Mouse (Mus musculus): ENCODE measurements around the gene Shbg.

Gene Shbg

GRCm38 (mm10) chr11:69594853-69595252 lies 22.9 kb downstream of the Shbg start:
- DNase-seq (ENCODE audit: low read depth): no peak

GRCm38 (mm10) chr11:69592799-69593198 lies 24.9 kb downstream of the Shbg start:
- no peak for DNase-seq (ENCODE audit: low read depth)

- no peak for DNase-seq (ENCODE audit: low read depth)
Observed at GRCm38 (mm10) chr11:69591899-69592637, 25.6 kb downstream of the Shbg start.

- no peak for DNase-seq (ENCODE audit: low read depth)
Observed at GRCm38 (mm10) chr11:69591424-69591823, 26.3 kb downstream of the Shbg start.

GRCm38 (mm10) chr11:69590622-69591021 lies 27.1 kb downstream of the Shbg start:
- DNase-seq (ENCODE audit: low read depth): no peak

GRCm38 (mm10) chr11:69589207-69589834 lies 28.4 kb downstream of the Shbg start:
- peak; percentile 62 for DNase-seq (ENCODE audit: low read depth)

DNA sequence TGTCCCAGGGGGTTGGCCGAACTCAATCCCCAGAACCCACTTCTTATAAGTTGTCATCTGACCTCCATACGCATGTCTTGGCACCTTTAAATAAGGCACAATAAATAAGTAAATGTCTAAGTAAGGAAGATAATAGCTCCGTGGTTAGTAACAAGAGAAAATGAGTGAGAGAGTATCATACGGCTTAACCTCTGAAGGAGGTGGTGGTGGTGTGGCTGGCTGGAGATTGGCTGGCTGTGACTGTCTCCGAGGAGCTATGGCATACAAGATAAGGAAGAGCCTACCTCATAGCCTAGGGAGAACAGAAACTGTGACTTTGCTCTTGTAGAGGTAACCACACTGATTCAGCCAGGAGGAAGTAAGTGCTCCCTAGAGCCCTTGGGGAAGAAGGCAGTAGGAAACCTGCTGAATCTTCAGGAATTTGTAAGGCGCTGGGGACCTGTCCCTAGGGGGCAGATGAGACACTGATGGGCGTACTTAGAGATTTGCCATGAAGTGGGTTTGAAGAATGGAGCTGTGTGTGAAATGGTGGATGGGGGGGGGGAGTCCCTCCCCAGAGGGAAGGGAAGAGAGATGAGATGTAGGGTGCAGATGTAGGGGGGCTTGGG lies 31.9 kb downstream of the Shbg start:
- DNase-seq (ENCODE audit: low read depth): peak; percentile 78

DNA sequence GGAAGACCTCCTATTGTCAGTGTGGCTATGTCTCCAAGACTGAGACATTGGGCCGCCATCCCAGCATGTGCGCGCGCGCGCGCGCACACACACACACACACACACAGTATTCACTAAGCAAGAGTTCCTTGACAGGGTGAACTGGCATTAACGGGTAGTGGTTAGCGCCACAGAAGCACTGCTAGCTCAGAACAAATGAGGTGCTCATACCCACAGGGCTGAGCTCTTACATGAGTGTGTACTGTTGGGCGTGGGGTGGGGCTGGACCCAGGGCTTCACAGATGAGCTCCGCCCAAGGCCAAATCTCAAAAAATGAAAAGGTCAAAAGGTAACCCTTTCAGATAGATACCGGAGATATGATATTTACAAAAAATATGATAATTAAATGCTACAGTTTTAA lies 32.8 kb downstream of the Shbg start:
- DNase-seq (ENCODE audit: low read depth): no peak

DNA sequence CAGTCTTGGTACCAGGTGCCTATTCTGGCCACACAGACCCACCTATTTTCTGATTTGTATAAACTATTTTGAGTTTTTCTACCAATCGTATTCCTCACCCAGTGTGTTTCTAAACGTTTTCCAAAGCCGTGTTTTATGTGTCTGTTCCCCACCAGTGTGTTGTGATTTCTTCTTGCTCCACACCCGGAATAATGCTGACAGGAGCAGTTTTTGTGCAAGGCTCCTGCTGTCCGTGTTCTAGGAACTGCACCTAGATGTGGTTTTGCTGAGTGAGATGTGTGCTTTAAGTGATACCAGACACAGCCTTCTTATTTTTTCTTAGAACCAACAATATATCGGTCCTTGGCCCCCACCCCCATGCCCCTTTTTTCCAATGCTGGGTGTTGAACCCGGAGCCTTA lies 33.7 kb downstream of the Shbg start:
- DNase-seq (ENCODE audit: low read depth): no peak

- no peak for DNase-seq (ENCODE audit: low read depth)
Observed at GRCm38 (mm10) chr11:69582230-69582805, 35.4 kb downstream of the Shbg start.

DNA sequence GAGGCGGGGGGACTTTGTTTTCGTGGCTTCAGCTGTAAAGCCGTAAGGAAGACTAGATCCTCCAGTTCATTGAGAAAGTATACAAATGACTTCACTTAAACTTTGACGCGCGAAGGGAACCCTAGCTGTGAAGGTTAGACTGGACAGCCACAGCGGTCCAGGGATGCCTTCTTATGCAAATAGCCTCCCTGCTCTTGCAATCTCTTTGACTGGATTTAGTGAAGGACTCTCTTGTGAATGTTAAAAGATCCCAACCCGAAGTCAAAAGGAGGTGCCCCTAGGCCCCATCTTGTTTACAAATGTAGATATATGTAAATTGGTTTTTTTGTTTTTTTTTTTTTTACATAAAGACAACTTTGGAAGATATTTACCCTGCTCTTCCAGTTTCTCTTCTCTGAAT lies 35.9 kb downstream of the Shbg start:
- peak; percentile 31 for DNase-seq (ENCODE audit: low read depth)

DNA sequence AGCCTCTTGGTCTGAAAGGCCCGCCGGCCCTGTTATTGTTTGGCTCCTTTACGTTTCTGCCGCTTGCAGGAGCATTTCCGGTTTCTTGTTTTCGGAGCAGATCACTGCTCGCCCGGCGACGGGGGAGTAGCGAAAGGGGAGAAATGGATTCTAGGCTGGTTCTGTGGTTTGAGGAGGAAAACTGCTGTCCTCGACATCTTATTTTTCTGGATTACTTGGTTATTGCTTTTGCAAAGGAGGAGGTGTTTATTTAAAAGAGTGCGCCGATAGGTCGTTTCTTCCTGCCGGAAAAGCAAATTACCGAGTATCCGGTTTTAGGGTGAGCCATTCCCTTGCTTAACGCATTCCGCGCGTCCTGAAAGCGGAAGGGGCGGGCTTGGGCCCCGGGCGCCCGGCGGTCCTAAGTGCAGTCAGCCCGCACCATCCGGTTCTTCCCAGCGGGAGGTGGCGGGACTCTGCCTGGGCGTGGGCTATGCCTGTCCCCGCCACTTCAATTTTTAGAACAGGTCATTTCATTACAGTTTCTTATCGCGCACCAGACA lies 36.5 kb downstream of the Shbg start:
- peak; percentile 94 for DNase-seq (ENCODE audit: low read depth)

DNA sequence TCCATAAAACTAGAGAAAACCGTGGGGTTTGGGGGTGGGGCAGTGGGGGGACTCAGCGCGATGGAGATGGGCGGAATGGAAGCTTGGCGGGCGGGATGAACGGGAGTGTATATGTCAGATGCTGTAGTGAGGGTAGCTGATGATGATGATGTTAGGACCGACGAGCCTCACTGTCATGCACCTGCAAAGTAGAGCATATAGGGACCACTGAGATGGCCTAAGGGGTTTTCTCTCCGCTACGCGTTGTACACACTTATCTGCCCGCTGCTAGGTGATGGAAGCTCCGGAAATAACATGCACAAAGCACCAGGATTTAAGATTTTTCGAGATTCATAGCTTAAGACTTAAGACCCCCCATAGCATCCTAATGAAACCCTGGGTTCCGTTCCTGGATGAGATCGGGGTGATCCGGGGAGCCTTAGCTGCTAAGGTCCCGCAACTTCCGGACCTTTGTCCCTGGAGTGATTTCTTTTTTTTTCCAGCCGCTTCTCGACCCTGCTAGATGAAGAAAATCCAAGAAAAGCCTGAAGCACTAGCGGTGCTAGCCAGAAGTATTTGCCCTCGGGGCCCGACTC lies 37.0 kb downstream of the Shbg start:
- DNase-seq (ENCODE audit: low read depth): no peak

GRCm38 (mm10) chr11:69580091-69580514 lies 37.6 kb downstream of the Shbg start, which contains the start of the genes Wrap53 and Trp53:
Gene Wrap53, minus strand, starts transcription at chr11:69580255.
Gene Trp53, plus strand, starts transcription at chr11:69580359.
- peak; percentile 97 for DNase-seq (ENCODE audit: low read depth)

DNA sequence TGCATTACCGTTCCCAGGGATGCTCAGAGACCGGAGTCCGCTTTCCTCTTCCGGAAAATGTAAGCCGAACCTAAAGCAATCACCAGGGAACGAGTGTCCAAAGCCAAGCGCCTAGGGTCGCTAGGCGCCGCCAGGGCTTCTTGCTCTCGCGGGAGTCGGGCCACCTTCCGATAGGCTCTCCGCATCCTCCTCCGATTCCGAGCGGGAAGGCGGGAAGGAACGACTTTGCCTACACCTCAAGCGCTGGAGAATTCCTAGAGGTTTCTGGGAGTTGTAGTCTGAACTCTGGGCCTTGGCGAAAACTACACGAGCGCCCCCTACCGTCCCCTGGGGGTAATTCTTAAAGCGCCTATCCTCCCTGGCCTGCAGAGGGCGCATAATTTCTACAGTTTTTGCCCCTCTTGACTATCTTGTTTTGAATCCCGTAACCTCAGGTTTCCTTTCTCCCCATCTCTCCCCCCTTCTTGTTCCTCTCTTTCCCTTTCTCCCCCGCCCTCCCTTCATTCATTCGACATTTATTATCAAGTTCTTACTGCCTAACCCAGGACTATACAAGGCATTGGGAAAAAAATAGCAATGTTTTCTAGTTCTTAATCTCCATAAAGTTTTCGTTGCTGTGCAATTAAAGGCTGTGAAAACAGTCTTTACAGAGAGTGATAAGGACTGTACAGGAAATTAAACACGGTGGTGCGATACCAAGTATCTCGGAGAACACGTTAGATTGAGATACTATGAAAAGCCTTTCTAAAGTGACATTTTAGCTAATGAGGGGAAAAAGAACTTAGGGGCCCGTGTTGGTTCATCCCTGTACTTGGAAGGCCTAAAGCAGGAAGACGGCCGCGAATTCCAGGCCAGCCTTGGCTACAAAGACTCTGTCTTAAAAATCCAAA lies 38.3 kb downstream of the Shbg start:
- peak; percentile 99 for DNase-seq (ENCODE audit: low read depth)

DNA sequence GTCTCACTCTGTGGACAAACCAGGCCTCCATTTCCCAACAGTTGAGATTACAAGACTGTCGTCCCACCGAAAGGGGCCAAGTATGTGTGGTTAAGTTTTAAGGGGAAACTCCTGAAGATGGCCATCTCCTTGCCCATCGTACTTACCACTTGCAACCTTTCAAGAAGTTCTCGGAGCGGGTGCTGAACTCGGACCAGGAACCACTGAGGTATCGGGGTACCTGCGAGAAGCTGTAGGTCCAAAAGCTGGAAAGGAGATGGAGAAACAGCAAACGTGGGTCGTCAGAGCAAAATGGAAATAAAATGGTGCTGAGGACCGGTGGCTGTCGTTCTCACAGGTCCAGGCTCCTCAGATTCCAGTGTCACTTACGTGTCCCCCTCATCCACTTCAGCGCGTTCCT lies 39.4 kb downstream of the Shbg start:
- no peak for DNase-seq (ENCODE audit: low read depth)

DNA sequence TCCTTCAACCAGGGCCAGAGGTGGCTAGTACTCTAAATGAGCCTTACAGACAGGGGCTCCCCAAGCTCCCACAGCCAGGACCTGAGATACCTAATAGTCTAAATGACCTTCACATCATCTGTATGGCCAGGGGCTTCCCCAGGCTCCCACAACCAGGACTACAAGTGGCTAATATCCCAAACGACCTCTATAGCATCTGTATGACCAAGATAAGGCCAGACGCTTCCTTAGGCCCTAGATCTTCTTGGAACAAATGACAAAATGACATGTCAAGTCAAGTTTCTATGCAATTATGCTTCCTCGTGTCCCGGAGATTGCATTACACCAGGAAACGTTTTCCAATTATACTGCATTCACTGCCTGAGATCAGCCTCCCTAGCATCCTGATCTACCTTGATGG lies 41.4 kb downstream of the Shbg start:
- no peak for DNase-seq (ENCODE audit: low read depth)

- DNase-seq (ENCODE audit: low read depth): peak; percentile 82
Observed at GRCm38 (mm10) chr11:69575220-69575619, 42.5 kb downstream of the Shbg start.

- DNase-seq (ENCODE audit: low read depth): no peak
Observed at GRCm38 (mm10) chr11:69565131-69565530, 52.6 kb downstream of the Shbg start.
